Mouse (Mus musculus): Measurements from ENCODE around the gene Lipe. TPM values are rescaled to one million over a fixed set of nuclear protein-coding genes. Genes with fewer than 3 reads are reported as not detected.

The Lipe gene
- polyA plus RNA-seq, 1 experiment from 2014 or later: 10.9 TPM

- WGBS: 88% methylated on average over 13 of the region's 13 CpGs
- Histone ChIP-seq H3K27ac (no peak overlapping the region), H3K4me1 (peaks cover 8% of the 10 kb centered on the region; the same call in 1 of the 2 replicates), H3K27me3 (peaks cover 5% of the 10 kb centered on the region; the same call in 1 of the 2 replicates), H3K4me2 (replicated peaks) (no peak overlapping the region), H3K9ac (peak overlapping the region; percentile 33; the same call in 1 of the 2 replicates), H3K9me3 (no peaks in the 10 kb centered on the region), H3K36me3 (peaks cover 71% of the 10 kb centered on the region), H3K4me3 (no peak overlapping the region)
- no peak for ATAC-seq (ENCODE audit: insufficient number of reproducible peaks, insufficient read depth, low FRiP score, low TSS enrichment)
Measured at GRCm38 (mm10) chr7:25384318-25384717, 14.2 kb downstream of the Lipe start.

GRCm38 (mm10) chr7:25383891-25384290, 14.6 kb downstream of the Lipe start:
- WGBS: 87% methylated on average over 4 of the region's 4 CpGs
- no peak for ATAC-seq (ENCODE audit: insufficient number of reproducible peaks, insufficient read depth, low FRiP score, low TSS enrichment)
- H3K4me3 ChIP-seq: no peak overlapping the region
- H3K4me2 ChIP-seq (replicated peaks): no peak overlapping the region
- no peaks in the 10 kb centered on the region for H3K9me3 ChIP-seq
- H3K36me3 ChIP-seq: peaks cover 67% of the 10 kb centered on the region
- H3K9ac ChIP-seq: peak overlapping the region; percentile 33; the same call in 1 of the 2 replicates
- H3K4me1 ChIP-seq: peaks cover 10% of the 10 kb centered on the region; the same call in 1 of the 2 replicates
- peaks cover 5% of the 10 kb centered on the region; the same call in 1 of the 2 replicates for H3K27me3 ChIP-seq
- H3K27ac ChIP-seq: no peak overlapping the region

GRCm38 (mm10) chr7:25383385-25383784, 15.1 kb downstream of the Lipe start:
- Histone ChIP-seq H3K27me3 (peaks cover 5% of the 10 kb centered on the region; the same call in 1 of the 2 replicates), H3K4me1 (peaks cover 10% of the 10 kb centered on the region; the same call in 1 of the 2 replicates), H3K9me3 (no peaks in the 10 kb centered on the region), H3K4me2 (replicated peaks) (no peak overlapping the region), H3K27ac (no peak overlapping the region), H3K4me3 (no peak overlapping the region), H3K36me3 (peaks cover 64% of the 10 kb centered on the region), H3K9ac (no peak overlapping the region)
- 93% methylated on average over 7 of the region's 7 CpGs for WGBS
- ATAC-seq (ENCODE audit: insufficient number of reproducible peaks, insufficient read depth, low FRiP score, low TSS enrichment): no peak

GRCm38 (mm10) chr7:25382541-25382940, 16.0 kb downstream of the Lipe start:
- H3K4me2 ChIP-seq (replicated peaks): no peak overlapping the region
- no peak overlapping the region for H3K27ac ChIP-seq
- H3K4me1 ChIP-seq: peaks cover 10% of the 10 kb centered on the region; the same call in 1 of the 2 replicates
- no peak overlapping the region for H3K9ac ChIP-seq
- no peak for ATAC-seq (ENCODE audit: insufficient number of reproducible peaks, insufficient read depth, low FRiP score, low TSS enrichment)
- H3K27me3 ChIP-seq: peaks cover 5% of the 10 kb centered on the region; the same call in 1 of the 2 replicates
- H3K9me3 ChIP-seq: no peaks in the 10 kb centered on the region
- no peak overlapping the region for H3K4me3 ChIP-seq
- H3K36me3 ChIP-seq: peaks cover 56% of the 10 kb centered on the region

GRCm38 (mm10) chr7:25381284-25381680, 17.2 kb downstream of the Lipe start:
- Histone ChIP-seq H3K36me3 (peaks cover 45% of the 10 kb centered on the region), H3K9ac (no peak overlapping the region), H3K9me3 (no peaks in the 10 kb centered on the region), H3K4me2 (replicated peaks) (no peak overlapping the region), H3K4me3 (no peak overlapping the region), H3K4me1 (peaks cover 22% of the 10 kb centered on the region; the same call in 1 of the 2 replicates), H3K27ac (no peak overlapping the region), H3K27me3 (peaks cover 5% of the 10 kb centered on the region; the same call in 1 of the 2 replicates)
- ATAC-seq (ENCODE audit: insufficient number of reproducible peaks, insufficient read depth, low FRiP score, low TSS enrichment): no peak
- WGBS: 23% methylated on average over 3 of the region's 3 CpGs

- ATAC-seq (ENCODE audit: insufficient number of reproducible peaks, insufficient read depth, low FRiP score, low TSS enrichment): no peak
- Histone ChIP-seq H3K27ac (no peak overlapping the region), H3K4me3 (peak overlapping the region; percentile 38), H3K4me1 (peaks cover 22% of the 10 kb centered on the region; the same call in 1 of the 2 replicates), H3K4me2 (replicated peaks) (peak overlapping the region; percentile 82), H3K36me3 (peaks cover 39% of the 10 kb centered on the region), H3K27me3 (peaks cover 5% of the 10 kb centered on the region; the same call in 1 of the 2 replicates), H3K9me3 (no peaks in the 10 kb centered on the region), H3K9ac (peak overlapping the region; percentile 60; the same call in 1 of the 2 replicates)
- WGBS: 51% methylated on average over 18 of the region's 18 CpGs
Measured at GRCm38 (mm10) chr7:25380392-25381283, 17.9 kb downstream of the Lipe start.

- peaks cover 22% of the 10 kb centered on the region; the same call in 1 of the 2 replicates for H3K4me1 ChIP-seq
- peaks cover 8% of the 10 kb centered on the region; the same call in 1 of the 2 replicates for H3K27me3 ChIP-seq
- 2% methylated on average over 41 of the region's 42 CpGs for WGBS
- ATAC-seq (ENCODE audit: insufficient number of reproducible peaks, insufficient read depth, low FRiP score, low TSS enrichment): peak; percentile 71
- peak overlapping the region; percentile 82 for H3K4me2 ChIP-seq (replicated peaks)
- H3K9me3 ChIP-seq: no peaks in the 10 kb centered on the region
- H3K9ac ChIP-seq: peak overlapping the region; percentile 60
- H3K36me3 ChIP-seq: peaks cover 30% of the 10 kb centered on the region
- H3K27ac ChIP-seq: no peak overlapping the region
- H3K4me3 ChIP-seq: peak overlapping the region; percentile 38
Measured at GRCm38 (mm10) chr7:25379551-25380351, 18.8 kb downstream of the Lipe start.

DNA sequence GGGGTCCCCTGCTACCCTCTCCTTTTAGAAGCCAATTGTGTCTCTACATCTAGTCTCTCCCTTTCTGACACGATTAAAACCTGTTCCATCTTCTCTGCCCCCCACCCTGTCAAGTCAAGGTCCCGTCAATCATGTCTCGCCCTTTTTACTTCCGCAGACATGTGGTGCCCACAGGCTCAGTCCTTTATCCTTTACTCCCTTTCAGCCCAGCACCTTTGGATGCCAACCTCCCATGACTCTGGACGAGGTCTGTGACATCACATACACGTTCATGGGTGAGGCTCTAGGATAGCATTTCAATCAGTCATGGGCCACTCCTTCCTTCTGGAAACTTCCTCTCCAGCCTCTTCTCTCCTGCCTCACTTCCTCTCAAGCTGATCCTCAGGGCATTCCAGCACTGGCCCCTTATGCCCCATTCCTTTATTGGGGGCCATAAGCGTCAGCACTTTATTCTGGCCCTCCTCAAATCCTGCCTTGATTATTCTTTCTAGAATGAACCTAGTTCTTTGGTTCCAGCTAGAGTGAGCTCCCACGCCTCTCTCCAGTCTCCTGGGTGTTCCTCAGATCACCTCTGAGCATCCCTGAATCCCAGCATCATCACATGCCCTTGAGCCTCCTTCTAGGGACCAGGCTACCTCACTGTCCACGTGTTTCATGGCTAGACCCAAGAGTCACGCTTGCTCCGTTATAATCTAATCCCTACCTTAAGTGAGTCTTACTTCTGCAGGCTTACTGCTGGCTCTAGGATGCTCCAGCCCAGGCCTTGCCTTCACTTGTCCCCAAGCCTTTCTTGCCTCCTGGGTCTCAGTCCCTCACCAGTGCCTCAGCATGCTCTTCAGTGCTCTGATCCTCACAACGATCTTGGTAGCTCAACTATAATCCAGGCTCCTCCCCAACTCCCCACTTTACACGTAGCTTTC, 20.1 kb downstream of the Lipe start:
- H3K9ac ChIP-seq: no peak overlapping the region
- 81% methylated on average over 13 of the region's 13 CpGs for WGBS
- H3K27ac ChIP-seq: no peak overlapping the region
- no peaks in the 10 kb centered on the region for H3K9me3 ChIP-seq
- peaks cover 17% of the 10 kb centered on the region for H3K36me3 ChIP-seq
- H3K4me2 ChIP-seq (replicated peaks): no peak overlapping the region
- H3K27me3 ChIP-seq: peaks cover 8% of the 10 kb centered on the region; the same call in 1 of the 2 replicates
- no peak for ATAC-seq (ENCODE audit: insufficient number of reproducible peaks, insufficient read depth, low FRiP score, low TSS enrichment)
- H3K4me3 ChIP-seq: no peak overlapping the region
- H3K4me1 ChIP-seq: peaks cover 22% of the 10 kb centered on the region; the same call in 1 of the 2 replicates

DNA sequence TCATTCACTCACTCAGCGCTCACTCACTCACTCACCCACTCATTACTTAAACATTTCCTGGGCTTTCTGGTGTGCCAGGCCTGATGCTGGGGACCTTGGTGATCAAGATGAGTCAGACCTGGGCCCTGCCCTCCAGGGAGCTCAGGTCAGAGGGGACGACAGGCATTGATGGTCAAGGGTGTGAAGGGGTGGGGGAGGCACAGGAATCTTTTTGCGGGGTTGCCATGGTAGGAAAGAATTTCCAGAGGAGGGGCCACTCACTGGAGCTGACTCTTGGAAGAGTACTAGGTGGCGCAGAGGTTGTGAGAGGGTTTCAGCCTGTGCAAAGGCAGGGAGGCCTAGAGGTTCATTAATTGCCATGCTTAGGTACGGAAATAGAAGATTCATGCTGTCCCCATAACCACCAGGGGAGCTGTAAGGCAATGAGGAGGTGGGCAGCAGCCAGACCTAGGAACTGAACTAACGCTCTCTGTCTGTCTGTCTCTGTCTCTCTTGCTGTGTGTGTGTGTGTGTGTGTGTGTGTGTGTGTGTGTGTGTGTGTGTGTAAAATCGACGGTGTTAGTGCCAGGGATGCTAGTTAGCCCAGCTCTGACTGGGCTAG, 21.3 kb downstream of the Lipe start:
- WGBS: 49% methylated on average over 8 of the region's 8 CpGs
- H3K9me3 ChIP-seq: no peaks in the 10 kb centered on the region
- peaks cover 7% of the 10 kb centered on the region; the same call in 1 of the 2 replicates for H3K36me3 ChIP-seq
- no peak for ATAC-seq (ENCODE audit: insufficient number of reproducible peaks, insufficient read depth, low FRiP score, low TSS enrichment)
- peak overlapping the region; percentile 29; the same call in 1 of the 2 replicates for H3K4me3 ChIP-seq
- H3K27me3 ChIP-seq: peaks cover 8% of the 10 kb centered on the region; the same call in 1 of the 2 replicates
- no peak overlapping the region for H3K9ac ChIP-seq
- H3K4me2 ChIP-seq (replicated peaks): peak overlapping the region; percentile 46
- H3K4me1 ChIP-seq: peaks cover 22% of the 10 kb centered on the region; the same call in 1 of the 2 replicates
- H3K27ac ChIP-seq: no peak overlapping the region

DNA sequence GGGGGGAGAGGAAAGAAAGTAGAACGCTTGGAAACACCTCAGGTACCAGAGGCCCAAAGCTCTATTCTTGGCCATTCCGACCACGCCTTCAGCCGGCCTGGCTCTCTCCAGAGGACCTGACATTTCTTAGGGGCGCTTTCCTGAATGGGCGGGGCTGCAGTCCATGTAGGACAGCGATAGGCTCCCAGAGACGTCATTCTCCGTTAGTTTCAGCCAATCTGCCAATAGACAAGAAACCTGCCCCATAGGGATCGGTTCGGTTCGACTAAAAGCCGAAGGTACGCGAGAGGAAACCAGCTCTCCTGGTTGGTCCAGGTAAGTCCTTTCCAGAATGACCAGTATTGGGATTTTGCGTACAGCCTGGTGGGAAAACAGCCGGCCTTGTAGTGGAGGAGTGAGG, 22.0 kb downstream of the Lipe start:
- no peak overlapping the region for H3K27ac ChIP-seq
- H3K27me3 ChIP-seq: peaks cover 8% of the 10 kb centered on the region; the same call in 1 of the 2 replicates
- peak overlapping the region; percentile 29 for H3K4me3 ChIP-seq
- peak overlapping the region; percentile 46 for H3K4me2 ChIP-seq (replicated peaks)
- H3K9me3 ChIP-seq: no peaks in the 10 kb centered on the region
- no peak overlapping the region for H3K9ac ChIP-seq
- H3K4me1 ChIP-seq: peaks cover 22% of the 10 kb centered on the region; the same call in 1 of the 2 replicates
- peaks cover under 1% of the 10 kb centered on the region; the same call in 1 of the 2 replicates for H3K36me3 ChIP-seq
- 4% methylated on average over 17 of the region's 17 CpGs for WGBS
- no peak for ATAC-seq (ENCODE audit: insufficient number of reproducible peaks, insufficient read depth, low FRiP score, low TSS enrichment)

Data from embryonic facial prominence, embryonic 12.5 days (tissue).